Mouse (Mus musculus): Measurements from ENCODE around the gene R3hdm2. TPM values are rescaled to one million over a fixed set of nuclear protein-coding genes. Genes with fewer than 3 reads are reported as not detected.

The R3hdm2 gene
- polyA plus RNA-seq, 1 experiment = 101 TPM

DNA sequence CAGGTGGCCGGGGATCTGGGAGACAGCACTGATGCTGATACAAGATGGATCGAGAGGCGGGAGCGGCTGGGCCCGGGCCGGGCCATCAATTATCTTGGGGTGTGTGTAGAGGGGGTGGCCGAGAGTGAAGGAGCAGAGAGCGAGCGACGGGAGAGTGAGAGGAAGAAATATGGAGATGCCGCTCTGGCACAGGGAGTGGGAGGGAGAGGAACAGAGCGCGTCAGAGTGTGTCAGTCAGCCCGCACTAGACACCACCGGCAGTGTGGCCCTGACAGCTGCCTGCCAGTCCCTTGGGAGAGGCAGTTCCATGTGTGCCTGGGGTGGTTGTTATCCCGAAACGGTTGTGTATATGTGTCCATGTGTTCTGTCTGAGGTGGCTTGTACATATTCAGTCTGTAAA lies 147.4 kb downstream of the R3hdm2 start:
- Histone ChIP-seq H3K4me3 (ENCODE audit: insufficient read depth, low read depth, low read length) (no peak overlapping the region), H3K4me1 (ENCODE audit: control insufficient read depth, insufficient read depth, low read length) (peaks cover 3% of the 10 kb centered on the region; the same call in 1 of the 2 replicates), H3K27me3 (replicated peaks; ENCODE audit: control insufficient read depth, insufficient read depth, low read length) (peaks cover 4% of the 10 kb centered on the region; the same call in 1 of the 2 replicates), H3K36me3 (ENCODE audit: control insufficient read depth, insufficient read depth, low read length) (no peaks in the 10 kb centered on the region), H3K27ac (ENCODE audit: insufficient read depth, low read depth, low read length) (no peak overlapping the region)
- DNase-seq = no peak
- 16% methylated on average over 17 of the region's 17 CpGs for WGBS
- TF ChIP-seq CTCF (conservative IDR thresholded peaks at IDR 0.05; ENCODE audit: insufficient read depth, insufficient read length, low read depth, low read length) = no peak
- no peak for TF ChIP-seq POLR2A (IDR thresholded peaks at IDR 0.05; ENCODE audit: low read depth, low read length)

DNA sequence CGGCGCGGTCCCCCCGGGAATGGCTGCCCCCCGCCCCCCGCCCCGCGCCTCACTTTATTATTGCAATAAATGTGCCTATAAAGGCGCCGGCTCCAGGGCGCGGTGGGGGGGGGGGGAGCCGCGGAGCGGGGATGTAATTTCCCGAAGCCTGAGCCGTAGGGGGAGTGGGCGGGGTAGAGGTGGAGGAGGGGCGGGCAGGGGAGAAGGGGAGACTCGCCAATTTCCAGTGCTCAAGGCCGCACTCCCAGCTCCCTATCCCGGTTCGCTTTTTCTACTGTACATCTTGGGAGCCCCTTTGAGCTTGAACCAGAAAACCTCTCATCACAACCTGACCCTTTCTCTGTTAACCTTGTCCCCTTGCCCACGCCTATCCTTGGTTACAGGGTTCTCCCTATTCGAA lies 150.8 kb downstream of the R3hdm2 start:
- 2% methylated on average over 24 of the region's 25 CpGs for WGBS

GRCm38 (mm10) chr10:127531548-127531947 lies 151.4 kb downstream of the R3hdm2 start:
- Histone ChIP-seq H3K36me3 (ENCODE audit: control insufficient read depth, insufficient read depth, low read length) (no peaks in the 10 kb centered on the region), H3K27me3 (replicated peaks; ENCODE audit: control insufficient read depth, insufficient read depth, low read length) (0 out of 2 replicates have a peak, but pooled peaks cover 5% of the 10 kb centered on the region), H3K4me3 (ENCODE audit: insufficient read depth, low read depth, low read length) (no peak overlapping the region), H3K4me1 (ENCODE audit: control insufficient read depth, insufficient read depth, low read length) (peaks cover 10% of the 10 kb centered on the region), H3K27ac (ENCODE audit: insufficient read depth, low read depth, low read length) (no peak overlapping the region)
- TF ChIP-seq POLR2A (IDR thresholded peaks at IDR 0.05; ENCODE audit: low read depth, low read length) = no peak
- TF ChIP-seq CTCF (conservative IDR thresholded peaks at IDR 0.05; ENCODE audit: insufficient read depth, insufficient read length, low read depth, low read length) = no peak
- DNase-seq = no peak
- WGBS = 18% methylated on average over 4 of the region's 4 CpGs

More for the DNA sequence above, 150.8 kb downstream of the R3hdm2 start:
- Histone ChIP-seq H3K27me3 (replicated peaks; ENCODE audit: control insufficient read depth, insufficient read depth, low read length) (peaks cover 5% of the 10 kb centered on the region; the same call in 1 of the 2 replicates), H3K36me3 (ENCODE audit: control insufficient read depth, insufficient read depth, low read length) (no peaks in the 10 kb centered on the region), H3K27ac (ENCODE audit: insufficient read depth, low read depth, low read length) (no peak overlapping the region), H3K4me3 (ENCODE audit: insufficient read depth, low read depth, low read length) (no peak overlapping the region), H3K4me1 (ENCODE audit: control insufficient read depth, insufficient read depth, low read length) (peaks cover 13% of the 10 kb centered on the region)
- no peak for DNase-seq
- TF ChIP-seq POLR2A (IDR thresholded peaks at IDR 0.05; ENCODE audit: low read depth, low read length) (no peak), CTCF (conservative IDR thresholded peaks at IDR 0.05; ENCODE audit: insufficient read depth, insufficient read length, low read depth, low read length) (no peak)

GRCm38 (mm10) chr10:127534036-127534928 lies 154.2 kb downstream of the R3hdm2 start, which contains the start of gene Nxph4:
TSS of gene Nxph4 (minus strand) at chr10:127534559.
- 0 out of 2 replicates have a peak, but pooled peaks cover 5% of the 10 kb centered on the region for H3K27me3 ChIP-seq (replicated peaks; ENCODE audit: control insufficient read depth, insufficient read depth, low read length)
- WGBS = 2% methylated on average over 71 of the region's 78 CpGs

DNA sequence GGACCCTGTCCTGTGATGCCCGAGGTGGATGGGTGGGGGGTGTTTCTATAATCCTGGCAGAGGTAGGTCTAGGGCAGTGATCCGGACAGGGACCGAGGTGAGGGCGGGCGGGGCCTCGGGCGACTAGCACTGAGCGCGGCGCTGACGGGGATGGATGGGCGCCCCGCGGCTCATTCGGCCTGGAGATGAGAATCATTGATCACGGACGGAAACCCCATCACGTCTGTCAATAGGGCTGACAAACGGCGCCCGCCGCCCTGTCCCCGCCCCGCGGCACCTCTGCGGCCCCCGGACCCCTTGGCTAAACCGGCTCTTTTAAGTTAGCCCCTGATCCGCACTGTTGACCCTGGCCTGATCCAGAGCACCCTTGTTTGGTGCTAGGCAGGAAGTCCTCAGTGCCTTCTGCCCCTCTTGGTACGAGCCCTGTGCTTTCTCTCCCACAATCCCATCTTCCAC lies 154.8 kb downstream of the R3hdm2 start:
- no peak for TF ChIP-seq CTCF (conservative IDR thresholded peaks at IDR 0.05; ENCODE audit: insufficient read depth, insufficient read length, low read depth, low read length)
- TF ChIP-seq POLR2A (IDR thresholded peaks at IDR 0.05; ENCODE audit: low read depth, low read length) = no peak
- H3K27ac ChIP-seq (ENCODE audit: insufficient read depth, low read depth, low read length) = no peak overlapping the region
- WGBS = 5% methylated on average over 29 of the region's 30 CpGs
- H3K4me1 ChIP-seq (ENCODE audit: control insufficient read depth, insufficient read depth, low read length) = peaks cover 10% of the 10 kb centered on the region
- 0 out of 2 replicates have a peak, but pooled peaks cover 5% of the 10 kb centered on the region for H3K27me3 ChIP-seq (replicated peaks; ENCODE audit: control insufficient read depth, insufficient read depth, low read length)
- H3K4me3 ChIP-seq (ENCODE audit: insufficient read depth, low read depth, low read length) = no peak overlapping the region
- DNase-seq = no peak
- H3K36me3 ChIP-seq (ENCODE audit: control insufficient read depth, insufficient read depth, low read length) = no peaks in the 10 kb centered on the region

More at GRCm38 (mm10) chr10:127534036-127534928, 154.2 kb downstream of the R3hdm2 start, which contains the start of gene Nxph4:
- TF ChIP-seq POLR2A (IDR thresholded peaks at IDR 0.05; ENCODE audit: low read depth, low read length) (no peak), CTCF (conservative IDR thresholded peaks at IDR 0.05; ENCODE audit: insufficient read depth, insufficient read length, low read depth, low read length) (no peak)
- peaks cover 10% of the 10 kb centered on the region for H3K4me1 ChIP-seq (ENCODE audit: control insufficient read depth, insufficient read depth, low read length)
- peak within 1 kb of the TSS; percentile 38; the same call in 1 of the 2 replicates for H3K4me3 ChIP-seq (ENCODE audit: insufficient read depth, low read depth, low read length)
- no peak within 1 kb of the TSS for H3K27ac ChIP-seq (ENCODE audit: insufficient read depth, low read depth, low read length)
- H3K36me3 ChIP-seq (ENCODE audit: control insufficient read depth, insufficient read depth, low read length) = no peaks in the 10 kb centered on the region
- peak; percentile 58 for DNase-seq

DNA sequence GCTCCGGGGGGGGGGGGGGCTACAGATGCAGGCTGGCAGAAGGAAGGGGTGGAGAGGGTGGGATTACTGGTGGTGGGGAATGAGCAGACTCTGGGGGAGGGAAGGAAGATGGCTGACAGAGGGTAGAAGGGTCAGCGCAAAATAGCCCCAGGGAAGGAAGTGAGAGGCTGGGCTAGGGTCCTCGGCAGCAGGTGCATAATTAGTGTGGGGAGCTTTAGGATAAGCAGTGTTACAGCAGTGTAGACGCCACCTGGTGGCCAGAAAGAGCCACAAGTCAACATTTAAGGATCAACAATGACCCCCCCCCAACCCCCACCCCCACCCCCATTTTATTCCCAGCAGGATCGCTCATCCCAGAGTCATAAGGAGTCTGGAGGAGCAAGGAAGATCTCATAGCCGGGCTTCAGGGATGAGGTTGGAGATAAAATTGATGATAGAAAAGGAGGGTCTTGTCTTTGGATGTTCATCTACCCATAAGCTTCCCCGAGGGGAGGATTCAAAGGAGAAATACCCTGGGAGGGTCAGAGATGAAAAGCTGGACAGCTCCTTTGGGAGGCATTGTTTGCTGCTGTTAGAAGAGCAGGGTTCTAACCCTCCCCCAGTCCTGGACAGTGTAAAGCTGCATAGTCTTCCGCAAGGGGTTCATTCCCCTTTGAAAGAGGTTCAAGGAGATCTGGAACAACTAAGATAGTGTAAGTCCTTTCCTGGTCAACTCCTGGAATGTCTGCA lies 156.6 kb downstream of the R3hdm2 start:
- Histone ChIP-seq H3K4me1 (ENCODE audit: control insufficient read depth, insufficient read depth, low read length) (peaks cover 10% of the 10 kb centered on the region), H3K36me3 (ENCODE audit: control insufficient read depth, insufficient read depth, low read length) (no peaks in the 10 kb centered on the region), H3K4me3 (ENCODE audit: insufficient read depth, low read depth, low read length) (no peak overlapping the region), H3K27ac (ENCODE audit: insufficient read depth, low read depth, low read length) (no peak overlapping the region), H3K27me3 (replicated peaks; ENCODE audit: control insufficient read depth, insufficient read depth, low read length) (0 out of 2 replicates have a peak, but pooled peaks cover 2% of the 10 kb centered on the region)
- peak; percentile 56 for DNase-seq
- 10% methylated on average over 8 of the region's 8 CpGs for WGBS
- TF ChIP-seq POLR2A (IDR thresholded peaks at IDR 0.05; ENCODE audit: low read depth, low read length) = no peak
- peak; percentile 51 for TF ChIP-seq CTCF (conservative IDR thresholded peaks at IDR 0.05; ENCODE audit: insufficient read depth, insufficient read length, low read depth, low read length)
